Mouse (Mus musculus): ENCODE results near the gene Tmem268.

GRCm38 (mm10) chr4:63572621-63573020 lies 14.0 kb downstream of the Tmem268 start:
- TF ChIP-seq CTCF (IDR thresholded peaks at IDR 0.05; ENCODE audit: borderline replicate concordance, insufficient read depth, low read depth, low read length) (no peak), POLR2A (IDR thresholded peaks at IDR 0.05; ENCODE audit: borderline replicate concordance, insufficient read depth, low read length) (no peak)

All from cerebellum, adult 2 months (tissue).